Mouse (Mus musculus): ENCODE measurements around the gene Mpp2.

GRCm38 (mm10) chr11:102101219-102101618 is 12.9 kb upstream of the Mpp2 start, which contains the start of gene Ppy:
- TF ChIP-seq USF1 (IDR thresholded peaks at IDR 0.05; ENCODE audit: low read depth) (no peak), POLR2A (IDR thresholded peaks at IDR 0.05; ENCODE audit: insufficient read length, low read depth) (no peak), MAX (IDR thresholded peaks at IDR 0.05; ENCODE audit: low read depth) (no peak), MYOG (IDR thresholded peaks at IDR 0.05; ENCODE audit: control insufficient read depth in 1 of 3, insufficient read depth in 1 of 3, insufficient read length in 2 of 3, low read depth in 2 of 3) (no peak), REST (IDR thresholded peaks at IDR 0.05; ENCODE audit: insufficient read depth, insufficient read length) (no peak), CEBPB (IDR thresholded peaks at IDR 0.05; ENCODE audit: insufficient read depth, poor library complexity, severe bottlenecking) (no peak), TCF12 (IDR thresholded peaks at IDR 0.05; ENCODE audit: insufficient read depth, poor library complexity, severe bottlenecking) (no peak), E2F4 (IDR thresholded peaks at IDR 0.05; ENCODE audit: insufficient read depth) (no peak), MYOD1 (IDR thresholded peaks at IDR 0.05; ENCODE audit: control insufficient read depth in 1 of 3, insufficient read length in 2 of 3, low read depth in 2 of 3) (no peak)
